Mouse (Mus musculus): ENCODE measurements around the gene Bcas1. TPM values are rescaled to one million over a fixed set of nuclear protein-coding genes. Genes with fewer than 3 reads are reported as not detected.

The Bcas1 gene
- polyA plus RNA-seq, 1 experiment from 2014 or later, result 0.48 TPM

- TF ChIP-seq CTCF (IDR thresholded peaks at IDR 0.05; ENCODE audit: low read depth) (no peak), EP300 (IDR thresholded peaks at IDR 0.05; ENCODE audit: low read depth) (no peak)
- no peak overlapping the region for H3K4me3 ChIP-seq (ENCODE audit: low read depth, low read length)
Observed at GRCm38 (mm10) chr2:170349784-170350183, 77.9 kb downstream of the Bcas1 start.

DNA sequence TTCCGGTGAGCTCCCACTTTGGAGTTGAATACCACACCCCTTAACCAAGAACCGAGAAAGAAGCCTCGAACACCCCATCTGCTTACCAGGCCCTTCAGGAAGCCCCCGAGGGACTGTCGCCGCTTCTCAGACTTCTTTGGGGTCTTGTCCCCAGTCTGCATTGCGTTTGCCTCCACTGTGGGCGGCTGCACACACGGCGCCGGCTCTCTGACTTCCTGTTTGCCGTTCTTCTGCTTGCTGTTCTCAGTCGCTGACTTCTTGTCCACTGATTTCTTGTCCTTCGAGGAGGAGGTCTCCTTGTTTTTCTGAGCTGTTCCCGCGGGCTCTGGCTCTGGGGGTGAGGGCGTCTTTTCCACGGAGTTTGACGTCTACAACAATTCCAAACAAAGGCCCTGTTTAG lies 78.5 kb downstream of the Bcas1 start:
- H3K9me3 ChIP-seq (ENCODE audit: low read length), result no peaks in the 10 kb centered on the region
- WGBS (ENCODE audit: insufficient replicate concordance), result 62% methylated on average over 19 of the region's 19 CpGs
- no peaks in the 10 kb centered on the region for H3K27me3 ChIP-seq (ENCODE audit: insufficient read depth, low read length)
- DNase-seq, result no peak
- no peak overlapping the region for H3K4me2 ChIP-seq (ENCODE audit: low read depth, low read length)
- H3K4me3 ChIP-seq (ENCODE audit: low read depth, low read length), result no peak overlapping the region
- peaks cover 15% of the 10 kb centered on the region for H3K4me1 ChIP-seq (ENCODE audit: insufficient read depth)
- no peaks in the 10 kb centered on the region for H3K36me3 ChIP-seq (replicated peaks; ENCODE audit: insufficient read depth, low read length)
- ATAC-seq, result no peak
- TF ChIP-seq CTCF (IDR thresholded peaks at IDR 0.05; ENCODE audit: low read depth) (no peak), EP300 (IDR thresholded peaks at IDR 0.05; ENCODE audit: low read depth) (no peak)
- no peak overlapping the region for H3K27ac ChIP-seq (ENCODE audit: low read depth)
- H3K9ac ChIP-seq (replicated peaks), result no peak overlapping the region

More at GRCm38 (mm10) chr2:170349784-170350183, 77.9 kb downstream of the Bcas1 start:
- H3K27ac ChIP-seq (ENCODE audit: low read depth), result no peak overlapping the region
- no peaks in the 10 kb centered on the region for H3K27me3 ChIP-seq (ENCODE audit: insufficient read depth, low read length)
- 76% methylated on average over 5 of the region's 5 CpGs for WGBS (ENCODE audit: insufficient replicate concordance)
- H3K9me3 ChIP-seq (ENCODE audit: low read length), result no peaks in the 10 kb centered on the region
- ATAC-seq, result no peak
- no peaks in the 10 kb centered on the region for H3K36me3 ChIP-seq (replicated peaks; ENCODE audit: insufficient read depth, low read length)
- peaks cover 12% of the 10 kb centered on the region for H3K4me1 ChIP-seq (ENCODE audit: insufficient read depth)
- H3K4me2 ChIP-seq (ENCODE audit: low read depth, low read length), result no peak overlapping the region
- no peak overlapping the region for H3K9ac ChIP-seq (replicated peaks)
- no peak for DNase-seq

DNA sequence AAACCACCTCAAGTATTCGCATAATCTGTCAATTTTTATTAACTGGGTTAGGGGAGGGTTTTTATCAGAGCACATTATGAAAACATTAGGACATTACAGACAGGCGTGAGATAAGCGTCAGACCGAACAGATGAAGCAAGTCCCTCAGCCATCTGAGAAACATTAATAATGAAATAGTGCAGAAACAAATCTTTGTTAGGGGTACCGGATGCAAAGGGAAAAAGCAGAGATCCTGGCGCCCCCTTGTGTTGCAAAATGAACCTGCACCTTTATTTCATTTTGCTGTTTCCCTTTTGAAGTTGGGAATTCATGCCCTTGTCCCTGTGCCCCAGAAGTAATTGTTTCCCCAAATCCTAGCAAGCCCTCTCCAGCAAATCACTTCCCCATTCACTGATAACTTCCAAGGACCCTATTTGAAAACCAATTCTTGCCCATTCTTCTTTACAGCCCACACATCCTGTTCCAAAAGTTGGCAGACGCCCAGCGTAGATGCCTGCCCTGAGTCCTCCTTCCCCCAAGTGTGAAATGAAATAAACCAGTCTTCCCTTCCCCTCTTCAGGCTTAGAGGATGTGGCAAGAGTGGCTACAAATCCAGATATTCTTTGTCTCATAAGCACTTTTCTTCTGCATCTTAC lies 80.4 kb downstream of the Bcas1 start:
- DNase-seq (peak; percentile 73), ATAC-seq (no peak)
- TF ChIP-seq EP300 (IDR thresholded peaks at IDR 0.05; ENCODE audit: low read depth) (no peak), CTCF (IDR thresholded peaks at IDR 0.05; ENCODE audit: low read depth) (peak; percentile 82)
- Histone ChIP-seq H3K9me3 (ENCODE audit: low read length) (no peaks in the 10 kb centered on the region), H3K4me3 (ENCODE audit: low read depth, low read length) (no peak overlapping the region), H3K27me3 (ENCODE audit: insufficient read depth, low read length) (no peaks in the 10 kb centered on the region), H3K4me2 (ENCODE audit: low read depth, low read length) (no peak overlapping the region), H3K4me1 (ENCODE audit: insufficient read depth) (peaks cover 28% of the 10 kb centered on the region), H3K9ac (replicated peaks) (no peak overlapping the region), H3K27ac (ENCODE audit: low read depth) (no peak overlapping the region), H3K36me3 (replicated peaks; ENCODE audit: insufficient read depth, low read length) (no peaks in the 10 kb centered on the region)
- 36% methylated on average over 8 of the region's 8 CpGs for WGBS (ENCODE audit: insufficient replicate concordance)

GRCm38 (mm10) chr2:170345410-170345793 lies 82.2 kb downstream of the Bcas1 start:
- H3K4me1 ChIP-seq (ENCODE audit: insufficient read depth), result peaks cover 28% of the 10 kb centered on the region
- TF ChIP-seq CTCF (IDR thresholded peaks at IDR 0.05; ENCODE audit: low read depth) (no peak), EP300 (IDR thresholded peaks at IDR 0.05; ENCODE audit: low read depth) (no peak)
- H3K27ac ChIP-seq (ENCODE audit: low read depth), result peak overlapping the region; percentile 93
- H3K9me3 ChIP-seq (ENCODE audit: low read length), result no peaks in the 10 kb centered on the region
- H3K4me2 ChIP-seq (ENCODE audit: low read depth, low read length), result peak overlapping the region; percentile 62
- peak; percentile 63 for DNase-seq
- H3K36me3 ChIP-seq (replicated peaks; ENCODE audit: insufficient read depth, low read length), result no peaks in the 10 kb centered on the region
- H3K4me3 ChIP-seq (ENCODE audit: low read depth, low read length), result peak overlapping the region; percentile 7; the same call in 1 of the 2 replicates
- peak overlapping the region; percentile 57 for H3K9ac ChIP-seq (replicated peaks)
- no peak for ATAC-seq
- WGBS (ENCODE audit: insufficient replicate concordance), result 8% methylated on average over 5 of the region's 5 CpGs
- no peaks in the 10 kb centered on the region for H3K27me3 ChIP-seq (ENCODE audit: insufficient read depth, low read length)

DNA sequence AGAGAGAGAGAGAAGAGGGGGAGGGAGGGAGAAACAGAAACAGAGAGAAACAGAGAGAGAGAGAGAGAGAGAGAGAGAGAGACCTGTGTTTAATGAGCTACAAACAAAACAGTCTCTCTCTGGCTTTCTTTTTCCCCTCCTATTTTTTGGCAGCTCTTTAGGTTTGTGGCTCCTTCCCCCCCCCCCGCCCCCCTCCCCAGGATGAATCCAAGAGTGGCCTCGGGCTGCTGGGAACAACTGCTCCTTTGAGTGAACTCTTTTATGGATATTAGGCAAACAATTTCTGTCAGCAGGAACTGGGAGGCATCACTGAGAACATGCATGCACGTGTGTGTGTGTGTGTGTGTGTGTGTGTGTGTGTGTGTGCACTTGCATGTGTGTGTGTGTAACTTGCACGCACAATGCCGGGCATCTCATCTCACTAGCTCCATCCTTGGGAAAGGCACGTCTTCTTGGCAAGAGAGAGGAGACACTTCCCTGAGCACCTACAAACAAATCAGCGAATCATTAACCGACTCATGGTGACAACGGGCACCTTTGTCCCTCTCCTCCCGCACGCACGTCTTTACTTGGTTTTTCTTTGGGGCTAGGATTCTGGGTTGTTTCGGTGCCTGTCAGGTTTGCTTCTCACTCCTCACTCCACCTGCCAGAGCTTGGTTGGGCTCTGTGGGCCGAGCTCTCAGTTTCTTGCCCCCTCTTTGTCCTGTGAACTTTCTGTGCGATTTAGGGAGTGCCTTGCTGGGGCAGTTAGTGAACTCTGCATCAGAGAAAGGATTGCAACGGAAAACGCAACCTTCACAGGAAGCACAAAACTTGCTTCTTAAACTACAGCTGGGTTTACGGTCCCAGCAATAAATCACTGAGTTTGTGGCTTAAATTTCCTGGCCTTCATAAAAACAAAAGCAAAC lies 82.9 kb downstream of the Bcas1 start:
- Histone ChIP-seq H3K4me1 (ENCODE audit: insufficient read depth) (peaks cover 28% of the 10 kb centered on the region), H3K4me2 (ENCODE audit: low read depth, low read length) (peak overlapping the region; percentile 62), H3K36me3 (replicated peaks; ENCODE audit: insufficient read depth, low read length) (no peaks in the 10 kb centered on the region), H3K27me3 (ENCODE audit: insufficient read depth, low read length) (no peaks in the 10 kb centered on the region), H3K4me3 (ENCODE audit: low read depth, low read length) (peak overlapping the region; percentile 7), H3K9me3 (ENCODE audit: low read length) (no peaks in the 10 kb centered on the region), H3K27ac (ENCODE audit: low read depth) (peak overlapping the region; percentile 93), H3K9ac (replicated peaks) (peak overlapping the region; percentile 57)
- ATAC-seq (no peak), DNase-seq (no peak)
- TF ChIP-seq CTCF (IDR thresholded peaks at IDR 0.05; ENCODE audit: low read depth), result no peak
- no peak for TF ChIP-seq EP300 (IDR thresholded peaks at IDR 0.05; ENCODE audit: low read depth)
- 19% methylated on average over 18 of the region's 18 CpGs for WGBS (ENCODE audit: insufficient replicate concordance)

DNA sequence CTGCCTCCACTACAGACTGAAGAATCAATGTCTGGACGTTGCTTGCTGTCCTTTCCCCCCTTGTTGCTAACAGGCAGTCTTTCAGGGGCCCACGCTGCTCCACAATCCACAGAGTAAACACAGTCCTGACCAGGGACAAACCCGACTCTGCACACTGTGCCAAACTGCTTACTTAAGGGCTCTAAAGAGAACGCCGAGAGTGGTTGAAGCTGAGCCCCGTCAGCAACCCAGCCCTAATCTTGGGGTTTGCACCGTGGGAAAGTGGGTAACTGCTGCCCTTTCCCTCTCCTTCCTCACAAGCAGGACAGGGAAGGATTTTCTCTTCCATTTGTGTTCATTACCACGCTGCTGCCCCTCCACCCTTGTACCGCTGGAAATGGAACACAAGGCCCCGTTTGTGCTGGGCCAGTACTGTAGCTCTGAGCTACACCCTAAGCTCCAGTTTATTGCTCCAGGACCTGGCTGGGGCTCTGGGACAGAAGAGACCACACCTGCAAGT lies 83.8 kb downstream of the Bcas1 start:
- Histone ChIP-seq H3K4me2 (ENCODE audit: low read depth, low read length) (peak overlapping the region; percentile 62), H3K4me3 (ENCODE audit: low read depth, low read length) (peak overlapping the region; percentile 7), H3K9ac (replicated peaks) (peak overlapping the region; percentile 36), H3K36me3 (replicated peaks; ENCODE audit: insufficient read depth, low read length) (no peaks in the 10 kb centered on the region), H3K4me1 (ENCODE audit: insufficient read depth) (peaks cover 28% of the 10 kb centered on the region), H3K27ac (ENCODE audit: low read depth) (peak overlapping the region; percentile 93), H3K9me3 (ENCODE audit: low read length) (no peaks in the 10 kb centered on the region), H3K27me3 (ENCODE audit: insufficient read depth, low read length) (no peaks in the 10 kb centered on the region)
- peak; percentile 80 for ATAC-seq
- 45% methylated on average over 10 of the region's 10 CpGs for WGBS (ENCODE audit: insufficient replicate concordance)
- TF ChIP-seq CTCF (IDR thresholded peaks at IDR 0.05; ENCODE audit: low read depth), result no peak
- TF ChIP-seq EP300 (IDR thresholded peaks at IDR 0.05; ENCODE audit: low read depth), result no peak
- DNase-seq, result peak; percentile 45
